Mouse (Mus musculus) heart, embryonic 14.5 days (tissue): ENCODE measurements around the gene Mfsd14b. TPM values are rescaled to one million over a fixed set of nuclear protein-coding genes. Genes with fewer than 3 reads are reported as not detected.

Source experiments
- ATAC-seq: fragments of 200-750 bp; cut with Nextera tagmentation; 2 replicates; pipeline ENCODE4 v1.8.0; 2017; ENCODE audit warnings: low read depth, moderate TSS enrichment; ENCODE audit not compliant: insufficient number of reproducible peaks, insufficient read depth, low FRiP score
- H3K27ac ChIP-seq, 2 experiments: fragments of 200-500 bp in 1 of 2; fragments of 300-500 bp in 1 of 2; sonication (generic) in 1 of 2; replicated peaks in 1 of 2; 2 replicates each; pipeline ENCODE4 v1.5.1; 2012 to 2014; ENCODE audit warnings: low read depth in 2 of 2, low read length in 2 of 2, control low read depth in 1 of 2, mild to moderate bottlenecking in 1 of 2, mixed read lengths in 1 of 2; ENCODE audit not compliant: control insufficient read depth in 1 of 2, insufficient read depth in 1 of 2
- H3K27me3 ChIP-seq: fragments of 300-500 bp; sonication (generic); 2 replicates; pipeline ENCODE4 v1.6.1; 2014; ENCODE audit warnings: mild to moderate bottlenecking, low read length, control low read depth; ENCODE audit not compliant: control insufficient read depth, insufficient read depth
- H3K36me3 ChIP-seq: fragments of 300-500 bp; sonication (generic); 2 replicates; pipeline ENCODE4 v1.6.1; 2014; ENCODE audit warnings: mild to moderate bottlenecking, control low read depth, low read length, mixed read lengths; ENCODE audit not compliant: control insufficient read depth, insufficient read depth
- H3K4me1 ChIP-seq, 2 experiments: fragments of 200-500 bp in 1 of 2; fragments of 300-500 bp in 1 of 2; sonication (generic) in 1 of 2; 2 replicates each; pipeline ENCODE4 v1.6.1; 2012 to 2014; ENCODE audit warnings: low read length in 2 of 2, control low read depth in 1 of 2, mixed read lengths in 1 of 2; ENCODE audit not compliant: control insufficient read depth in 2 of 2, insufficient read depth in 2 of 2
- H3K4me2 ChIP-seq: fragments of 300-500 bp; sonication (generic); 2 replicates; pipeline ENCODE4 v1.6.1; 2014; ENCODE audit warnings: mild to moderate bottlenecking, low read length
- H3K4me3 ChIP-seq, 2 experiments: fragments of 200-500 bp in 1 of 2; fragments of 300-500 bp in 1 of 2; sonication (generic) in 1 of 2; 2 replicates each; pipeline ENCODE4 v1.5.1; 2012 to 2014; ENCODE audit warnings: low read length in 2 of 2, mild to moderate bottlenecking in 2 of 2, control low read depth in 1 of 2, low read depth in 1 of 2, moderate library complexity in 1 of 2; ENCODE audit not compliant: control insufficient read depth in 1 of 2, insufficient read depth in 1 of 2
- H3K9ac ChIP-seq: fragments of 300-500 bp; sonication (generic); 2 replicates; pipeline ENCODE4 v1.6.1; 2014; ENCODE audit warnings: mild to moderate bottlenecking, low read length
- H3K9me3 ChIP-seq: fragments of 300-500 bp; sonication (generic); 2 replicates; pipeline ENCODE4 v1.6.1; 2016; ENCODE audit warnings: low read length, control low read depth; ENCODE audit not compliant: control insufficient read depth
- polyA plus RNA-seq: library from polyadenylated mRNA; unstranded; fragments of >200 nt; fragmentation: Nextera tagmentation; extraction: Ambion mirVana; gene quantifications from 2 replicates; pipeline ENCODE4 v1.2.1, GENCODE M21; 2014

The Mfsd14b gene
- polyA plus RNA-seq, 1 experiment from 2014 or later: 39.9 TPM

DNA sequence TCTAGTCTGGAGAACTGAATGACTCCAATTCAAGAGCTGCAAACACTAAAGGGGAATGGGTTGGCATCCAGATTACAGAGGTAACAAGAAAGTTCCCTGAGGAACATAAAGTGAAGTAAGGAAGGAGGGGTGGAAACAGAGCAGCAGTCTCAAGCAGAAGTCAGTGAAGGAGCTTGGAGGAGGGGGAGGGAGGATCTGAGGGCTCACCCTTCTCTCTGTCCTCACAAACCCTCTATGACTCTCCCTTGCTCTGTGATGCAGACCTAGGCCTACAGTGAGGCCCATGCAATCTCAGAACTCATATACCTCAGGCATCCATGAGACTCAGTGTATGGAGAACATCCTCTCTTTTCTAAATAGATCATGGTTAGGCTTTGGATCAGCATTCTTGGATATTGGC is 80.0 kb downstream of the Mfsd14b start, which contains the start of gene Spata31d1c:
Gene Spata31d1c (plus strand): TSS at position 301 of the 400 bp plus-strand sequence.
- H3K27me3 ChIP-seq: no peaks in the 10 kb centered on the region
- no peak within 1 kb of the TSS for H3K4me3 ChIP-seq
- H3K4me1 ChIP-seq: no peaks in the 10 kb centered on the region
- H3K27ac ChIP-seq: no peak within 1 kb of the TSS
- no peak within 1 kb of the TSS for H3K9ac ChIP-seq
- no peak within 1 kb of the TSS for H3K4me2 ChIP-seq
- no peak for ATAC-seq
- H3K9me3 ChIP-seq: no peaks in the 10 kb centered on the region
- H3K36me3 ChIP-seq: no peaks in the 10 kb centered on the region

Other genes with a start within 250 kb of the Mfsd14b start
- not detected in 2 replicates for gene Cntnap3, start 209.0 kb downstream of the Mfsd14b start, polyA plus RNA-seq
- gene Spata31, start 195.6 kb downstream of the Mfsd14b start, polyA plus RNA-seq: not detected in 2 replicates
- gene Spata31d1c, start 79.9 kb downstream of the Mfsd14b start, polyA plus RNA-seq: not detected in 2 replicates
- gene Prss47, start 60.2 kb downstream of the Mfsd14b start, polyA plus RNA-seq: not detected in 2 replicates
- not detected in 2 replicates for gene Olfr465-ps1, start 25.1 kb upstream of the Mfsd14b start, polyA plus RNA-seq
- not detected in 2 replicates for gene Olfr466, start 37.3 kb upstream of the Mfsd14b start, polyA plus RNA-seq
- not detected in 2 replicates for gene Nlrp4f, start 93.0 kb upstream of the Mfsd14b start, polyA plus RNA-seq
- not detected in 2 replicates for gene Gm10775, start 146.6 kb upstream of the Mfsd14b start, polyA plus RNA-seq
- 16.2 and 17.3 TPM in 2 replicates for gene Zfp369, start 165.8 kb upstream of the Mfsd14b start, polyA plus RNA-seq